Mouse (Mus musculus): ENCODE data around the gene Slc9a1. TPM values are rescaled to one million over a fixed set of nuclear protein-coding genes. Genes with fewer than 3 reads are reported as not detected.

The Slc9a1 gene
- polyA plus RNA-seq, 1 experiment: 49.5 TPM

DNA sequence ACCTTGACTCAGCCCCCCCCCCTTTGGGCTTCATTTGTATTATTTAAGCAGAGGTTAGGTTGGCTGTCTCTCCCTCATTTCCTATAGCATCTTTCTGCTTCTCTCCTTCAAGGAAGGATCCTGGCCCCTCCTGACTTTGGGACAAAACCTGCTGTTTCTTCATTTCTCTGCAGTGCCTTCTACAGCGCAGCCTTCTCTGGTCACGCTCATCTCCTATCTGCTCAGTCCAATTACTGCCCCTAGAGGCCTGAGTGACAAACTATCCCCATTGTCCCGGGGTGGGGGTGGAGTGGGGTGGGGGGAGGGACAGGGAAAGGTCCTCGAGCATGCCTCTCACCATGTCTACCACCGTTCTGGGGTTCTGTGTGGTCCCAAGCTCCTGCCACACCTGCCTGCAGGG is 27.8 kb downstream of the Slc9a1 start:
- Histone ChIP-seq H3K27ac (ENCODE audit: insufficient read depth, low read length) (no peak overlapping the region), H3K27me3 (ENCODE audit: control insufficient read depth, insufficient read depth, low read length) (no peaks in the 10 kb centered on the region), H3K4me1 (ENCODE audit: control insufficient read depth, insufficient read depth, low read length) (peaks cover 57% of the 10 kb centered on the region), H3K4me3 (replicated peaks; ENCODE audit: insufficient read depth, low read depth, low read length) (no peak overlapping the region)
- TF ChIP-seq CTCF (IDR thresholded peaks at IDR 0.05; ENCODE audit: borderline replicate concordance, insufficient read depth, low read depth, low read length) (no peak), POLR2A (IDR thresholded peaks at IDR 0.05; ENCODE audit: borderline replicate concordance, insufficient read depth, low read length) (no peak)
- no peak for DNase-seq
- WGBS: 46% methylated on average over 5 of the region's 5 CpGs

DNA sequence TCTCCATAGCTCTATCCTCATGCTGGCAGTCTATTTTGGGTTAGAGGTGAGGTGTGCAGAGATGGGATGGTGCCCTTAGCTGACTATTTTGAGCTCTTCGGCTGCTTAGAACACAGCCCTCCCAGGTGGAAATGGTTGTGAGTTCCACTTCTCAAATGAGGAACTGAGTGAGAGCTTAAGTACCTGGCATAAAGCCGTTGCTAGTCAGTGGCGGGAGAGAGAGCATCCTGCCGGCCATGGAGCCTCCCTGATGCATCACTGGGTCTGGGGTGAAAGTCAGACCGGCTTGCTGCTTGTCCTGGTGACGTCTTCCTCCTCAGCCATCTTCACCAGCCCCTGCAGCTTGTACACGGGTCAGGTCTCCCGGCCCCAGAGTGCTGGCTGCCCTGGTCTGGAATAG is 28.5 kb downstream of the Slc9a1 start:
- Histone ChIP-seq H3K4me3 (replicated peaks; ENCODE audit: insufficient read depth, low read depth, low read length) (no peak overlapping the region), H3K27me3 (ENCODE audit: control insufficient read depth, insufficient read depth, low read length) (no peaks in the 10 kb centered on the region), H3K4me1 (ENCODE audit: control insufficient read depth, insufficient read depth, low read length) (peaks cover 57% of the 10 kb centered on the region), H3K27ac (ENCODE audit: insufficient read depth, low read length) (peak overlapping the region; percentile 43; the same call in 1 of the 2 replicates)
- DNase-seq: no peak
- no peak for TF ChIP-seq CTCF (IDR thresholded peaks at IDR 0.05; ENCODE audit: borderline replicate concordance, insufficient read depth, low read depth, low read length)
- no peak for TF ChIP-seq POLR2A (IDR thresholded peaks at IDR 0.05; ENCODE audit: borderline replicate concordance, insufficient read depth, low read length)
- WGBS: 54% methylated on average over 8 of the region's 8 CpGs

DNA sequence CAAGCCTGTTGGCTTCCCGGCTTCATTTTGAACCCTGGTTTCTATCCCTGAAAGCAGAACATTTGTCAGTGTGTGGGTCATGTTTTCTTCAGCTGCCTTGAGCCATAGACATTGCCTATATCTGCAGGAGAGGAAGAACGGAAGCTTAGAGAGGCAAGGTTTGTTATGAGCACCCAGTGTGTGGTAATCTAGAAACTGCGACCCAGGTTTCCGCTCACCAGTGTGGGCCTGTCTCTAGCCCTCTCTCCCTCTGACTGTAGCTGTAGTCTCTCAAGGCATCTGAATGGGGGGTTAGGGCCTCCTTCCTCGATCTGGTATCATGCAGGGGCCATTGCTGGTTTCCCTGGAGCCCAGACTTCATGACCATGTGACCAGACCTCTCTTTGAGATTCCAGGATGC is 29.1 kb downstream of the Slc9a1 start:
- Histone ChIP-seq H3K4me3 (replicated peaks; ENCODE audit: insufficient read depth, low read depth, low read length) (no peak overlapping the region), H3K27ac (ENCODE audit: insufficient read depth, low read length) (peak overlapping the region; percentile 43; the same call in 1 of the 2 replicates), H3K4me1 (ENCODE audit: control insufficient read depth, insufficient read depth, low read length) (peaks cover 57% of the 10 kb centered on the region), H3K27me3 (ENCODE audit: control insufficient read depth, insufficient read depth, low read length) (no peaks in the 10 kb centered on the region)
- no peak for DNase-seq
- no peak for TF ChIP-seq CTCF (IDR thresholded peaks at IDR 0.05; ENCODE audit: borderline replicate concordance, insufficient read depth, low read depth, low read length)
- TF ChIP-seq POLR2A (IDR thresholded peaks at IDR 0.05; ENCODE audit: borderline replicate concordance, insufficient read depth, low read length): no peak
- WGBS: 83% methylated on average over 5 of the region's 5 CpGs

DNA sequence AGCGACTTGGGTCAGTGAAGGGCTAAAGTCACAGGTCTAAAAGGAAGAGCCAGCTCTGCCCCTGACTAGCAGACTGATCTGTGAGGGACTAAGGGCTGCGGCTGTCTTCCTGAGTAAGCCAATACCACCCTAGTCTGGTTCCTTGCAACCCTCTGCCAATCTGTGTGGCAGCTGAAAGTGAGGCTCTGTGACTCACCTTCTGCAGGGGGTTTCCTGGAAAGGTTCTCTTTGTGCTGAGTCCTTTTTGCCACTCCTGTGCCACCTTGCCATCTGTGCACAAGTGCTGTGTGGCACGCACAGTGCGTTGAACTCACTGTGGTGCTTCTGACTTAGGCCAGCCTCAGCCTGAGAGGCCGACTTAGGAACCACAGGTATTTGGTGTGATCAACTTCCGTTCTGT is 30.0 kb downstream of the Slc9a1 start:
- 26% methylated on average over 6 of the region's 6 CpGs for WGBS
- H3K4me1 ChIP-seq (ENCODE audit: control insufficient read depth, insufficient read depth, low read length): peaks cover 56% of the 10 kb centered on the region

DNA sequence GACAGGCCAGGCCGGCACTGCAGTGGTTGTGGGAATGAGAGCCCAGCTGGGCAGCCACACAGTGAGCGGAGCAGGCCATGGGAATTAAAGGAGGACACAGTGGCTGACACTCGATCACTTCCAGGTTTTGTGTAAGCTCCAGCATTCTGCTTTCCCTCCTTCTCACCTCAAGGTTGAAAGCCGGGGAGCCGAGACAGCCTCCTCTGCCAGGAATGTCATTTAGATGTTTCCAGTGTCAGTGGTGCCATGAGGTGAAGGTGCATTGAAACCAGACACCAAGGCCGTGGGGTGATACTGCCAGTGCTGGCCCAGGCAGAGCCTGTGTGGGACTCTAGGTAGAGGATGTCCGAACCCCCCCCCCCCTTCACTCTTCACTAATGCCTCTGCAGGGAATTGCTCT is 30.6 kb downstream of the Slc9a1 start:
- H3K27ac ChIP-seq (ENCODE audit: insufficient read depth, low read length): 0 out of 2 replicates have a peak overlapping the region, but pooled peaks have one; percentile 9
- no peak overlapping the region for H3K4me3 ChIP-seq (replicated peaks; ENCODE audit: insufficient read depth, low read depth, low read length)
- peaks cover 53% of the 10 kb centered on the region for H3K4me1 ChIP-seq (ENCODE audit: control insufficient read depth, insufficient read depth, low read length)
- 71% methylated on average over 7 of the region's 7 CpGs for WGBS
- no peak for DNase-seq
- H3K27me3 ChIP-seq (ENCODE audit: control insufficient read depth, insufficient read depth, low read length): no peaks in the 10 kb centered on the region
- no peak for TF ChIP-seq POLR2A (IDR thresholded peaks at IDR 0.05; ENCODE audit: borderline replicate concordance, insufficient read depth, low read length)
- TF ChIP-seq CTCF (IDR thresholded peaks at IDR 0.05; ENCODE audit: borderline replicate concordance, insufficient read depth, low read depth, low read length): no peak

More for the DNA sequence above, 30.0 kb downstream of the Slc9a1 start:
- no peaks in the 10 kb centered on the region for H3K27me3 ChIP-seq (ENCODE audit: control insufficient read depth, insufficient read depth, low read length)
- peak; percentile 71 to 89 for DNase-seq
- TF ChIP-seq CTCF (IDR thresholded peaks at IDR 0.05; ENCODE audit: borderline replicate concordance, insufficient read depth, low read depth, low read length): no peak
- TF ChIP-seq POLR2A (IDR thresholded peaks at IDR 0.05; ENCODE audit: borderline replicate concordance, insufficient read depth, low read length): peak; percentile 9; the same call in 1 of the 2 replicates
- H3K27ac ChIP-seq (ENCODE audit: insufficient read depth, low read length): peak overlapping the region; percentile 43
- no peak overlapping the region for H3K4me3 ChIP-seq (replicated peaks; ENCODE audit: insufficient read depth, low read depth, low read length)

DNA sequence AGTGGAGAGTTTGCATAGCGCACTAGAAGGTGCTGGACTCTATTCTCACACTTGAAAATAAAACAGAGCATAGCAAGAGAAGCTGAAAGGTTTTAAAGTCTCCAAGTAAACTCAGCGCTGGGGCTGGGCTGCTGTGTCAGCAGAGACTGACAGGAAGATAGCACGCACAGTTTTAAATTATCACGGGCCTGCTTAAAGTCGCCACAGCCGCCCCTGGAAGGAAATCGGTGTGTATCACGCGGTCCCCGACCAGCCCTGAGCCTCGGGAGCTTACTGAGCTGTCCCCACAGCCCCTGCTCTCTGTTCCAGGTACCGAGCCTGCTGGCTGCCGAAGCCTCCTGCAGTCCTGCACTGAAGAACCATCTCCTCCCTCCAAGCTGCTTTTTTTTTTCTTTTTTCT is 32.5 kb downstream of the Slc9a1 start:
- Histone ChIP-seq H3K4me3 (replicated peaks; ENCODE audit: insufficient read depth, low read depth, low read length) (no peak overlapping the region), H3K27ac (ENCODE audit: insufficient read depth, low read length) (no peak overlapping the region), H3K4me1 (ENCODE audit: control insufficient read depth, insufficient read depth, low read length) (peaks cover 44% of the 10 kb centered on the region), H3K27me3 (ENCODE audit: control insufficient read depth, insufficient read depth, low read length) (no peaks in the 10 kb centered on the region)
- no peak for DNase-seq
- WGBS: 74% methylated on average over 13 of the region's 13 CpGs
- TF ChIP-seq POLR2A (IDR thresholded peaks at IDR 0.05; ENCODE audit: borderline replicate concordance, insufficient read depth, low read length) (no peak), CTCF (IDR thresholded peaks at IDR 0.05; ENCODE audit: borderline replicate concordance, insufficient read depth, low read depth, low read length) (no peak)

DNA sequence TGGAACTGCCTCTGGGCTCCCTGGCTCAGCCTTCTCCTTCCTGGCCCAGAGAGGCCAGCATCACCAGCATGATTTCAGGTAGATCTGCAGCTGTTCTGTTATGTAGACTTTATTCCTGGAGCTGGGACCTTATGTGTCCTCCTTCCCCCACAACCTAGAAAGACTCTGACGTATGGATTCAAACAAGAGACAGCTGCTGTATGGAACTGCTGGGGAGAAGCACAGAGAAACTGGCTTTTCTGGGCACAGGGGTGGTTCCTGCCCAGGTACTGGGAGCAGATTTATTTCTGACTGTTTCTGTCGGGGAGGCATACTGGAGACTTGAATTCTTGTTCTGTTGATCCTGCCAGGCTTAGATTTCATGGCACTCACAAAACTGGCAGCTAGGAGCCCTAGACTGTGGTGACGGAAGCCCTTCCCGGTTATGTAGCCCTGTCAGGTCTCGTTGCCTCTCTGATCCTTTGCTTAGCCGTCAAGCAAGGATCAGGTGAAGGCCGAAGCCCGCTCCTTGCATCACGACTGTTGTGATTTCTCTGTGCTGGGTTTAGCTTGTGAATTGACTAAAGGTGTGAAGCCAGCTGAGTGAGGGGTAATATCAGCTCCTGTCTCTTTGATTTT is 34.2 kb downstream of the Slc9a1 start:
- no peak for DNase-seq
- 70% methylated on average over 9 of the region's 9 CpGs for WGBS
- TF ChIP-seq CTCF (IDR thresholded peaks at IDR 0.05; ENCODE audit: borderline replicate concordance, insufficient read depth, low read depth, low read length) (no peak), POLR2A (IDR thresholded peaks at IDR 0.05; ENCODE audit: borderline replicate concordance, insufficient read depth, low read length) (no peak)
- H3K27ac ChIP-seq (ENCODE audit: insufficient read depth, low read length): no peak overlapping the region
- H3K4me3 ChIP-seq (replicated peaks; ENCODE audit: insufficient read depth, low read depth, low read length): no peak overlapping the region
- H3K4me1 ChIP-seq (ENCODE audit: control insufficient read depth, insufficient read depth, low read length): peaks cover 43% of the 10 kb centered on the region
- no peaks in the 10 kb centered on the region for H3K27me3 ChIP-seq (ENCODE audit: control insufficient read depth, insufficient read depth, low read length)

DNA sequence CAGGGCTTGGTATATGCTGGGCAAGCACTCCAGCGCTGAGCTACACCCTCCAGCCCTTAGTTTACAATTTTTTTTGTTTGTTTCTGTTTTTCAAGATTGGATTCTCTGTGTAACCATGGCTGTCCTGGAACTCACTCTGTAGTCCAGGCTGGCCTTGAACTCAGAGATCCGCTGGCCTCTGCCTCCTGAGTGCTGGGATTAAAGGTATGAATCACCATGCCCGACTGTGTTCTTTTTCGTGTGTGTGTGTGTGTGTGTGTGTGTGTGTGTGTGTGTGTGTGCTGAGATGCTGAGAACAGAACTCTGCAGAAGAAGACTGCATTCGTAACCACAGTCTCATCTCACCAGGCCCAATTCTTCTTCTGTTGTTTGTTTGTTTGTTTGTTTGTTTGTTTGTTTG is 34.8 kb downstream of the Slc9a1 start:
- H3K27ac ChIP-seq (ENCODE audit: insufficient read depth, low read length): no peak overlapping the region
- TF ChIP-seq POLR2A (IDR thresholded peaks at IDR 0.05; ENCODE audit: borderline replicate concordance, insufficient read depth, low read length) (no peak), CTCF (IDR thresholded peaks at IDR 0.05; ENCODE audit: borderline replicate concordance, insufficient read depth, low read depth, low read length) (no peak)
- peaks cover 37% of the 10 kb centered on the region for H3K4me1 ChIP-seq (ENCODE audit: control insufficient read depth, insufficient read depth, low read length)
- WGBS: 86% methylated on average over 5 of the region's 5 CpGs
- H3K27me3 ChIP-seq (ENCODE audit: control insufficient read depth, insufficient read depth, low read length): no peaks in the 10 kb centered on the region
- DNase-seq: no peak
- no peak overlapping the region for H3K4me3 ChIP-seq (replicated peaks; ENCODE audit: insufficient read depth, low read depth, low read length)
